ENCODE assay signal across 9 mouse cellular contexts in genomic region chr13:48573525-48574355, GRCm38 (mm10). TPM values are rescaled to one million over a fixed set of nuclear protein-coding genes. Genes with fewer than 3 reads are reported as not detected.
DNase-seq lines count a peak whose midpoint lies in the region; ATAC-seq and TF ChIP-seq lines count a peak whose summit lies in the region.
"Had no signal": no experiment of that assay in that cellular context is flagged by ENCODE, and none has a peak within 500 bp of the region (broad histone marks: within the 10 kb centered on the region; RNA-seq: fewer than 3 reads in every experiment).

No protein-coding gene starts in this region.

- no peaks in the 10 kb centered on the region for H3K27me3 ChIP-seq in forebrain, postnatal 0 days (ENCODE audit: insufficient read depth, low read length)
- H3K27me3 ChIP-seq in forebrain, embryonic 13.5 days = no peaks in the 10 kb centered on the region
- H3K27me3 ChIP-seq in kidney, adult 2 months (replicated peaks; ENCODE audit: control insufficient read depth, insufficient read depth, low read length) = no peaks in the 10 kb centered on the region
- H3K27me3 ChIP-seq in midbrain, embryonic 11.5 days (ENCODE audit: control insufficient read depth, insufficient read depth, low read length) = no peaks in the 10 kb centered on the region
- H3K27me3 ChIP-seq in liver, postnatal 0 days (ENCODE audit: insufficient read depth, low read length) = no peaks in the 10 kb centered on the region

- H3K4me3 ChIP-seq in forebrain, postnatal 0 days (ENCODE audit: low read depth, low read length) = no peak overlapping the region
- no peak overlapping the region for H3K4me3 ChIP-seq in forebrain, embryonic 13.5 days
- H3K4me3 ChIP-seq in kidney, adult 2 months (ENCODE audit: insufficient read depth, low read depth, low read length) = no peak overlapping the region
- no peak overlapping the region for H3K4me3 ChIP-seq in midbrain, embryonic 11.5 days (ENCODE audit: low read depth, low read length)
- no peak overlapping the region for H3K4me3 ChIP-seq in liver, postnatal 0 days (ENCODE audit: low read depth, low read length)
- H3K4me3 ChIP-seq: erythroblast, embryonic 14.5 days had no signal

- no peak for TF ChIP-seq POLR2A in brain, embryonic 14.5 days (IDR thresholded peaks at IDR 0.05; ENCODE audit: borderline replicate concordance, extremely low read depth, insufficient read depth, insufficient read length, poor library complexity, severe bottlenecking)
- TF ChIP-seq POLR2A in kidney, adult 2 months (IDR thresholded peaks at IDR 0.05; ENCODE audit: low read depth, low read length) = no peak

- no peaks in the 10 kb centered on the region for H3K9me3 ChIP-seq in forebrain, postnatal 0 days (ENCODE audit: low read length)
- H3K9me3 ChIP-seq in forebrain, embryonic 13.5 days (replicated peaks) = no peaks in the 10 kb centered on the region
- H3K9me3 ChIP-seq in midbrain, embryonic 11.5 days (ENCODE audit: control insufficient read depth, low read length) = no peaks in the 10 kb centered on the region
- H3K9me3 ChIP-seq in liver, postnatal 0 days (ENCODE audit: low read length) = no peaks in the 10 kb centered on the region

- no peak overlapping the region for H3K4me2 ChIP-seq in forebrain, postnatal 0 days (ENCODE audit: low read depth)
- H3K4me2 ChIP-seq in forebrain, embryonic 13.5 days = no peak overlapping the region
- no peak overlapping the region for H3K4me2 ChIP-seq in midbrain, embryonic 11.5 days
- no peak overlapping the region for H3K4me2 ChIP-seq in liver, postnatal 0 days (ENCODE audit: low read depth, low read length)

- H3K27ac ChIP-seq in forebrain, postnatal 0 days (ENCODE audit: low read depth, low read length) = peak overlapping the region; percentile 45; the same call in 1 of the 2 replicates
- H3K27ac ChIP-seq in forebrain, embryonic 13.5 days = no peak overlapping the region
- peak overlapping the region; percentile 81 for H3K27ac ChIP-seq in kidney, adult 2 months (ENCODE audit: insufficient read depth, low read depth, low read length)
- no peak overlapping the region for H3K27ac ChIP-seq in midbrain, embryonic 11.5 days (ENCODE audit: low read depth, low read length)
- H3K27ac ChIP-seq in liver, postnatal 0 days (ENCODE audit: low read depth) = no peak overlapping the region

- H3K4me1 ChIP-seq in forebrain, postnatal 0 days (ENCODE audit: insufficient read depth) = no peaks in the 10 kb centered on the region
- H3K4me1 ChIP-seq in forebrain, embryonic 13.5 days = peaks cover 9% of the 10 kb centered on the region; the same call in 1 of the 2 replicates
- H3K4me1 ChIP-seq in kidney, adult 2 months (ENCODE audit: control insufficient read depth, insufficient read depth, low read length) = peaks cover 18% of the 10 kb centered on the region
- H3K4me1 ChIP-seq in midbrain, embryonic 11.5 days (ENCODE audit: control insufficient read depth, insufficient read depth, low read length) = peaks cover 2% of the 10 kb centered on the region
- no peaks in the 10 kb centered on the region for H3K4me1 ChIP-seq in liver, postnatal 0 days (ENCODE audit: insufficient read depth)

- 59% methylated on average over 19 of the region's 19 CpGs for WGBS in forebrain, postnatal 0 days
- 62% methylated on average over 19 of the region's 19 CpGs for WGBS in forebrain, embryonic 13.5 days
- 29% methylated on average over 19 of the region's 19 CpGs for WGBS in kidney, adult 2 months
- 56% methylated on average over 19 of the region's 19 CpGs for WGBS in midbrain, embryonic 11.5 days
- WGBS in liver, postnatal 0 days (ENCODE audit: insufficient replicate concordance) = 49% methylated on average over 19 of the region's 19 CpGs

- no peak for TF ChIP-seq EP300 in liver, postnatal 0 days (IDR thresholded peaks at IDR 0.05; ENCODE audit: low read depth)

- intact Hi-C loops in left cerebral cortex, postnatal 36 days (cut with DNase I) = loop anchor here (2.0 to 10.0 kb wide), 2 partner anchors 45 to 61 kb away; no protein-coding TSS in a partner anchor

- peaks cover 8% of the 10 kb centered on the region; the same call in 1 of the 2 replicates for H3K36me3 ChIP-seq in forebrain, postnatal 0 days (ENCODE audit: insufficient read depth)
- H3K36me3 ChIP-seq in forebrain, embryonic 13.5 days (ENCODE audit: poor library complexity, severe bottlenecking) = peaks cover 10% of the 10 kb centered on the region
- H3K36me3 ChIP-seq in kidney, adult 2 months (ENCODE audit: control insufficient read depth, insufficient read depth, low read length) = no peaks in the 10 kb centered on the region
- H3K36me3 ChIP-seq in midbrain, embryonic 11.5 days (ENCODE audit: control insufficient read depth, insufficient read depth, low read length) = no peaks in the 10 kb centered on the region; the same call in 1 of the 2 replicates
- no peaks in the 10 kb centered on the region for H3K36me3 ChIP-seq in liver, postnatal 0 days (replicated peaks; ENCODE audit: insufficient read depth, low read length)

- peak; percentile 53 for ATAC-seq in forebrain, postnatal 0 days
- no peak for ATAC-seq in forebrain, embryonic 13.5 days
- ATAC-seq in midbrain, embryonic 11.5 days (ENCODE audit: low FRiP score) = no peak
- no peak for ATAC-seq in liver, postnatal 0 days

- DNase-seq in forebrain, postnatal 0 days = no peak
- peak; percentile 28 for DNase-seq in brain, embryonic 14.5 days (ENCODE audit: low read depth)
- DNase-seq in kidney, adult 2 months = peak; percentile 46
- DNase-seq in midbrain, embryonic 11.5 days (ENCODE audit: low spot score, missing footprints) = no peak
- no peak for DNase-seq in left cerebral cortex, postnatal 36 days (ENCODE audit: low spot score in 2 of 2)
- no peak for DNase-seq in liver, postnatal 0 days
- no peak for DNase-seq in Muller cell, postnatal 12 days (ENCODE audit: inconsistent ontology term)

- no peak overlapping the region for H3K9ac ChIP-seq in forebrain, postnatal 0 days
- H3K9ac ChIP-seq in forebrain, embryonic 13.5 days = no peak overlapping the region
- H3K9ac ChIP-seq in midbrain, embryonic 11.5 days (ENCODE audit: low read length) = 0 out of 2 replicates have a peak overlapping the region, but pooled peaks have one; percentile 3
- no peak overlapping the region for H3K9ac ChIP-seq in liver, postnatal 0 days (replicated peaks)

- no peak for TF ChIP-seq CTCF in forebrain, postnatal 0 days (IDR thresholded peaks at IDR 0.05; ENCODE audit: low read depth)
- TF ChIP-seq CTCF in brain, embryonic 14.5 days (IDR thresholded peaks at IDR 0.05; ENCODE audit: borderline replicate concordance, extremely low read depth, insufficient read depth, insufficient read length) = no peak
- no peak for TF ChIP-seq CTCF in kidney, adult 2 months (conservative IDR thresholded peaks at IDR 0.05; ENCODE audit: insufficient read depth, insufficient read length, low read depth, low read length)
- no peak for TF ChIP-seq CTCF in liver, postnatal 0 days (IDR thresholded peaks at IDR 0.05; ENCODE audit: low read depth)

RNA-seq across cellular contexts. Expression of gene Ptpdc1, which starts 51.7 kb away (rescaled TPM):
- 19.5 and 36.4 TPM in 2 replicates for total RNA-seq in forebrain, postnatal 0 days (2014; rRNA removed)
- 8.5 and 12.4 TPM in 2 replicates for polyA plus RNA-seq in forebrain, postnatal 0 days (2015; fragmentation: Nextera tagmentation; extraction: Ambion mirVana)
- polyA plus RNA-seq in forebrain, embryonic 13.5 days (2015; fragmentation: Nextera tagmentation; extraction: Ambion mirVana) = 13.0 and 13.4 TPM in 2 replicates
- 10.4 and 19.6 TPM in 2 replicates for polyA plus RNA-seq in brain, embryonic 14.5 days (2012; rRNA removed)
- polyA plus RNA-seq in kidney, adult 2 months (2012; rRNA removed) = 7.7 and 8.5 TPM in 2 replicates
- polyA plus RNA-seq in midbrain, embryonic 11.5 days (2014; fragmentation: Nextera tagmentation; extraction: Ambion mirVana) = 17.2 and 17.8 TPM in 2 replicates
- 10 to 100 TPM; 23.5 to 28.9 TPM for total RNA-seq in left cerebral cortex, postnatal 36 days (2021)
- 0.56 and 0.58 TPM in 2 replicates for polyA plus RNA-seq in liver, postnatal 0 days (2015; fragmentation: Nextera tagmentation; extraction: Ambion mirVana)
- polyA plus RNA-seq: erythroblast, embryonic 14.5 days had no signal

Comparison
In these comparisons a context has a peak if more than half of its experiments do, and no peak if none do; other contexts are left out.
1. H3K27ac ChIP-seq: peak in forebrain, postnatal 0 days (single experiment) and kidney, adult 2 months (single experiment); none in forebrain, embryonic 13.5 days (single experiment), midbrain, embryonic 11.5 days (single experiment) and liver, postnatal 0 days (single experiment).
2. DNase-seq: peak in brain, embryonic 14.5 days (single experiment) and kidney, adult 2 months (single experiment); none in forebrain, postnatal 0 days (single experiment), midbrain, embryonic 11.5 days (single experiment), left cerebral cortex, postnatal 36 days (0 of 2), liver, postnatal 0 days (single experiment) and Muller cell, postnatal 12 days (single experiment).